Mouse (Mus musculus): ENCODE data around the gene Nfia. TPM values are rescaled to one million over a fixed set of nuclear protein-coding genes. Genes with fewer than 3 reads are reported as not detected.

Gene Nfia
- total and polyA plus RNA-seq, 3 experiments = 0.96 to 25.1 (median 1.3) TPM

- TF ChIP-seq GATA1 (IDR thresholded peaks at IDR 0.05; ENCODE audit: borderline replicate concordance, low read length) = no peak
- TF ChIP-seq CTCF (IDR thresholded peaks at IDR 0.05; ENCODE audit: low read depth, low read length) = no peak
- no peak for TF ChIP-seq TAL1 (conservative IDR thresholded peaks at IDR 0.05; ENCODE audit: low read depth, low read length)
- no peak for TF ChIP-seq POLR2AphosphoS5 (IDR thresholded peaks at IDR 0.05; ENCODE audit: insufficient replicate concordance, low read depth, low read length)
- no peak for TF ChIP-seq GATA2 (IDR thresholded peaks at IDR 0.05; ENCODE audit: borderline replicate concordance, low read depth, low read length)
- no peak for ATAC-seq (ENCODE audit: extremely low read depth, insufficient number of reproducible peaks, low FRiP score, poor library complexity, severe bottlenecking)
- Histone ChIP-seq H3K4me3 (ENCODE audit: low read depth, low read length) (no peak overlapping the region), H3K27me3 (ENCODE audit: insufficient read depth, low read length) (no peaks in the 10 kb centered on the region), H3K9me3 (replicated peaks) (peaks cover 34% of the 10 kb centered on the region), H3K4me1 (ENCODE audit: insufficient read depth, low read depth, low read length) (no peaks in the 10 kb centered on the region), H3K36me3 (replicated peaks) (peaks cover 26% of the 10 kb centered on the region)
- DNase-seq (ENCODE audit: low spot score) = no peak
Observed at GRCm38 (mm10) chr4:97984361-97984760, 211.8 kb downstream of the Nfia start.

DNA sequence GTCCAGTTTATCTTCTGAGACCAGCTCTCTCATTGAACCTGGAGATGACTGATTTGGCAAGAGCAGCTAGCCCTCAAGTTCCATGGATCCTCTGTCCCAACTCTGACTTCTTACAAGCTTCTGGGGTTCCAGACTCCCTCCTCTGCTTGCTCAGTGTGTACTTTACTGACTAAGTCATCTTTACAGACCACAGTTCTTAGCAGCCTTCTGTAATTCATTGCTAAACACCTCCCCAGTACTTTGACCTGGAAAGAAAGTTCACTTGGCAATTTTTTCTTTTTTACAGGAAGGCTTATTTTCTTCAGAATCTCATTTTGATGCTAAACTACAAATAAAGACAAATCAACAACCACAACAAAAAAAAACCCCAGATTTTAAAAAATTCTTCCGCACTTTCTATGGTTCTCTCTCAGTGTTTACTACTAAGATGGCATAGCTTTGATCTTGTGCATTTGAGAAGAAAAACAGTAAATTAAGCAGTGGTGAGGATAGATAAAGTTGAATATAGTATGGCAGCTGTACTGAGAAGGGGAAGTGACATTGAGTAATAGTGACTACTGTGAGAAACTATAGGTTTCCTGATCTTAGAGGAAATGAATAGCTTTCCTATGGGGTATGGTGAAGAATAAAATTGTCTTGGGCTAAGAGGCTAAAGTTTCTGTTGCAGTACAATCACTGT is 213.7 kb downstream of the Nfia start:
- TF ChIP-seq GATA1 (IDR thresholded peaks at IDR 0.05; ENCODE audit: borderline replicate concordance, low read length) = no peak
- TF ChIP-seq GATA2 (IDR thresholded peaks at IDR 0.05; ENCODE audit: borderline replicate concordance, low read depth, low read length) = no peak
- no peak for TF ChIP-seq CTCF (IDR thresholded peaks at IDR 0.05; ENCODE audit: low read depth, low read length)
- no peak for TF ChIP-seq POLR2AphosphoS5 (IDR thresholded peaks at IDR 0.05; ENCODE audit: insufficient replicate concordance, low read depth, low read length)
- no peak for TF ChIP-seq TAL1 (conservative IDR thresholded peaks at IDR 0.05; ENCODE audit: low read depth, low read length)
- Histone ChIP-seq H3K27me3 (ENCODE audit: insufficient read depth, low read length) (no peaks in the 10 kb centered on the region), H3K4me3 (ENCODE audit: low read depth, low read length) (no peak overlapping the region), H3K9me3 (replicated peaks) (peaks cover 29% of the 10 kb centered on the region), H3K36me3 (replicated peaks) (peaks cover 20% of the 10 kb centered on the region), H3K4me1 (ENCODE audit: insufficient read depth, low read depth, low read length) (no peaks in the 10 kb centered on the region)
- ATAC-seq (ENCODE audit: extremely low read depth, insufficient number of reproducible peaks, low FRiP score, poor library complexity, severe bottlenecking) (no peak), DNase-seq (ENCODE audit: low spot score) (no peak)

DNA sequence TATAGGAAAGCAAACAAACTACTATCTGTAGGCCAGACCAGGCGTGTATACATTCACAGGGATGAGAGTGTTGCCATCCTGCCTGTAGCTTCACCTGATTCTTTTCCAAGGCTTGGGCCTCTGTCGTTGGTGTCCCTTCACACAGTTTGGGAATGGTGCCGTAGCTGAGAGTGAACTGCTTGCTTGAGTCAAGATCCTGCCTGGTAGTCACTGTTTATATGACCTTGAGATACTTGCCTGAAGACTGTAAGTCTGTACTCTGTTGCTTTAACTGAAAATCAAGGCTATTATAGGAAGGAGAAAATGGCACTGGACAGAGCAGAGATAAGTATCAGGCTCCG is 214.2 kb downstream of the Nfia start:
- Histone ChIP-seq H3K4me3 (ENCODE audit: low read depth, low read length) (no peak overlapping the region), H3K27me3 (ENCODE audit: insufficient read depth, low read length) (no peaks in the 10 kb centered on the region), H3K4me1 (ENCODE audit: insufficient read depth, low read depth, low read length) (no peaks in the 10 kb centered on the region), H3K9me3 (replicated peaks) (peaks cover 29% of the 10 kb centered on the region), H3K36me3 (replicated peaks) (peaks cover 20% of the 10 kb centered on the region)
- ATAC-seq (ENCODE audit: extremely low read depth, insufficient number of reproducible peaks, low FRiP score, poor library complexity, severe bottlenecking) (no peak), DNase-seq (ENCODE audit: low spot score) (no peak)
- TF ChIP-seq CTCF (IDR thresholded peaks at IDR 0.05; ENCODE audit: low read depth, low read length) (no peak), GATA1 (IDR thresholded peaks at IDR 0.05; ENCODE audit: borderline replicate concordance, low read length) (no peak), GATA2 (IDR thresholded peaks at IDR 0.05; ENCODE audit: borderline replicate concordance, low read depth, low read length) (no peak), TAL1 (conservative IDR thresholded peaks at IDR 0.05; ENCODE audit: low read depth, low read length) (no peak), POLR2AphosphoS5 (IDR thresholded peaks at IDR 0.05; ENCODE audit: insufficient replicate concordance, low read depth, low read length) (no peak)

DNA sequence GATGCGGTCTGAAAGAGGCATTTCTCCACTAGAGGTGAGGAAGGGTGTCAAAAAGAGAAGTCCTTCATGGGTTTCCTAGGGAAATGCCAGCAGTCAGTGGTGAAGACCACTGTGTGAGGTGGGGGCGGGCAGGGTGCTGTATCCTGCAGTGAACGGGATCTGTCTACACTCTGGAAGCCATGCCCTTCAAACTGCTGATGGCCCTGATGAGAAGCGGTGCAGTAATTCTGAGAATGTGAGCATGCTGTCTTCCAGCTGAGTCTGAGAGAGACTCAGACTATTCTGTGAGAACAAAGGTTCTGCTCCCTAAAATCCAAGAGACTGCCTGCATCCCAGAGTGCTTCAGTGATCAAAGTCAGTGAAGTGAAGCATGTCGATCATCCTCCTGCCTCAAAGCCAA is 216.2 kb downstream of the Nfia start:
- no peaks in the 10 kb centered on the region for H3K4me1 ChIP-seq (ENCODE audit: insufficient read depth, low read depth, low read length)
- H3K4me3 ChIP-seq (ENCODE audit: low read depth, low read length) = no peak overlapping the region
- H3K27me3 ChIP-seq (ENCODE audit: insufficient read depth, low read length) = no peaks in the 10 kb centered on the region
- H3K36me3 ChIP-seq (replicated peaks) = peaks cover 20% of the 10 kb centered on the region
- H3K9me3 ChIP-seq (replicated peaks) = peaks cover 28% of the 10 kb centered on the region
- TF ChIP-seq GATA1 (IDR thresholded peaks at IDR 0.05; ENCODE audit: borderline replicate concordance, low read length) (no peak), GATA2 (IDR thresholded peaks at IDR 0.05; ENCODE audit: borderline replicate concordance, low read depth, low read length) (no peak), CTCF (IDR thresholded peaks at IDR 0.05; ENCODE audit: low read depth, low read length) (no peak), POLR2AphosphoS5 (IDR thresholded peaks at IDR 0.05; ENCODE audit: insufficient replicate concordance, low read depth, low read length) (no peak), TAL1 (conservative IDR thresholded peaks at IDR 0.05; ENCODE audit: low read depth, low read length) (no peak)
- no peak for DNase-seq (ENCODE audit: low spot score)
- no peak for ATAC-seq (ENCODE audit: extremely low read depth, insufficient number of reproducible peaks, low FRiP score, poor library complexity, severe bottlenecking)

DNA sequence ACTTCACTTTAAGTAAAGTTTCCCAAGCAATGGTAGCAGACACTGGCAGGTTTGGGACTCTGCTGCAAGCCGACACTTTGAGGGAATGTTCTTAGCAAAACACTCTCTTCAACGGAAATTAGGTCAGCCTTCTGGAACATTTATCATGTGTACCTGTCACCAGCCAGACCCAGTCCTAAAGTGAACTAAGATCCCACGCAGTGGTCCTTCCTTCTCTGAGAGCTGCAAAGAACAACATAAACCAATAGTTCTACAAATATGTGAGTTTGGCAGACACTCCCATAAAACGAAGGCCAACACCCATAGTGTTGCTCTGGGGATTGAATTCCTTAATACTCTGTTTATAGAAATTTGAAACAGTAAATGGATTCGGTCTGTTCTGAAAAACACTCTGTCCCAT is 217.9 kb downstream of the Nfia start:
- no peaks in the 10 kb centered on the region for H3K27me3 ChIP-seq (ENCODE audit: insufficient read depth, low read length)
- H3K9me3 ChIP-seq (replicated peaks) = peaks cover 29% of the 10 kb centered on the region
- DNase-seq (ENCODE audit: low spot score) (no peak), ATAC-seq (ENCODE audit: extremely low read depth, insufficient number of reproducible peaks, low FRiP score, poor library complexity, severe bottlenecking) (no peak)
- H3K4me1 ChIP-seq (ENCODE audit: insufficient read depth, low read depth, low read length) = no peaks in the 10 kb centered on the region
- peaks cover 18% of the 10 kb centered on the region for H3K36me3 ChIP-seq (replicated peaks)
- TF ChIP-seq GATA1 (IDR thresholded peaks at IDR 0.05; ENCODE audit: borderline replicate concordance, low read length) (no peak), CTCF (IDR thresholded peaks at IDR 0.05; ENCODE audit: low read depth, low read length) (no peak), POLR2AphosphoS5 (IDR thresholded peaks at IDR 0.05; ENCODE audit: insufficient replicate concordance, low read depth, low read length) (no peak), GATA2 (IDR thresholded peaks at IDR 0.05; ENCODE audit: borderline replicate concordance, low read depth, low read length) (no peak), TAL1 (conservative IDR thresholded peaks at IDR 0.05; ENCODE audit: low read depth, low read length) (no peak)
- no peak overlapping the region for H3K4me3 ChIP-seq (ENCODE audit: low read depth, low read length)

DNA sequence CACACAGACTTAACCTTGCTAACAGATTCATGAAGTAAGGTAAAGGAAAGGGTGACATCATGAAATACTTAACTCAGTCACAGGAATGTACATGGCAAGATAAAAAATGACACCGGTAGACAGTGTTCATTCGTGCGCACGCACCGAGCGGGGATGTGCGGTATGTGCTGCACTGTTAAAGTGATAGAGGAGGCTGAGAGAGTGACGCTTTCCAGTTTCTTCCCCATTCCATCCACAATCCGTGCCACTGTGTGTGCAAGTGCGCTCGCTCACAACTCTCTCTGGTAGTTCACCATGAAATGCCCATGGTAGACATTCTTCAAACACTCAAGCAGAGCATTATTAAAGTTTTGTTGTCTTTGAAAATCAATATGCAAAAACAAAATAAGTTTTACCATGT is 218.9 kb downstream of the Nfia start:
- no peak for ATAC-seq (ENCODE audit: extremely low read depth, insufficient number of reproducible peaks, low FRiP score, poor library complexity, severe bottlenecking)
- peaks cover 31% of the 10 kb centered on the region for H3K9me3 ChIP-seq (replicated peaks)
- no peak for DNase-seq (ENCODE audit: low spot score)
- peaks cover 18% of the 10 kb centered on the region for H3K36me3 ChIP-seq (replicated peaks)
- TF ChIP-seq CTCF (IDR thresholded peaks at IDR 0.05; ENCODE audit: low read depth, low read length) = no peak
- no peak for TF ChIP-seq POLR2AphosphoS5 (IDR thresholded peaks at IDR 0.05; ENCODE audit: insufficient replicate concordance, low read depth, low read length)
- no peaks in the 10 kb centered on the region for H3K4me1 ChIP-seq (ENCODE audit: insufficient read depth, low read depth, low read length)
- no peaks in the 10 kb centered on the region for H3K27me3 ChIP-seq (ENCODE audit: insufficient read depth, low read length)
- H3K4me3 ChIP-seq (ENCODE audit: low read depth, low read length) = no peak overlapping the region

Measured in G1E (cell line).